Mouse (Mus musculus): ENCODE measurements around the gene Dock10.

DNA sequence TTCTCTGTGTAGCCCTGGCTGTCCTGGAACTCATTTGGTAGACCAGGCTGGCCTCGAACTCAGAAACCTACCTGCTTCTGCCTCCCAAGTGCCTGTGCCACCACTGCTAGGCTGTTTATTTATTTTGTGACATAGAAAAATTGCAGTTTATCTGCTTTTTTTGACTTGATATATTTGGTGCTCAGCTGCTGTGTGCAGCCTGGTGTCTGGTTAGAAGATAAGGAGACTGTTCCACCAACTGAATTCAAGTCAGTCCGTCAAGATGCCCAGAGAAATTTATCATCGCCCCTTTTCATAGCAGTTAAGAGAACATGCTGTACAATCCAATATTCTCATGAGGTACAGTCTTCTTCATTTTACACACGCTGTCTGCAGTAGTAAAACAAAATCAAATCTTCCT, 124.8 kb downstream of the Dock10 start:
- TF ChIP-seq CTCF (IDR thresholded peaks at IDR 0.05; ENCODE audit: low read depth, low read length) (no peak), POLR2A (IDR thresholded peaks at IDR 0.05; ENCODE audit: extremely low read depth, insufficient read depth, low read length) (no peak)
